Mouse (Mus musculus) heart, adult 2 months (tissue): ENCODE measurements around the gene Ap1g1. TPM values are rescaled to one million over a fixed set of nuclear protein-coding genes. Genes with fewer than 3 reads are reported as not detected.
A peak's percentile ranks its signal among the peaks of the same experiment; 100 is the strongest.

Source experiments
- DNase-seq, 2 experiments: peaks; one replicate each; pipeline ENCODE4 v3.0.0; 2021
- H3K27ac ChIP-seq: fragments of 200-600 bp; 2 replicates; pipeline ENCODE4 v1.8.1; 2022
- H3K27me3 ChIP-seq: fragments of 200-500 bp; 2 replicates; pipeline ENCODE4 v1.6.1; 2012; ENCODE audit warnings: mild to moderate bottlenecking, low read length, inconsistent platforms, mixed read lengths; ENCODE audit not compliant: control insufficient read depth, insufficient read depth
- H3K36me3 ChIP-seq: fragments of 200-500 bp; 2 replicates; pipeline ENCODE4 v1.6.1; 2012; ENCODE audit warnings: low read length, inconsistent platforms; ENCODE audit not compliant: control insufficient read depth, insufficient read depth
- H3K4me1 ChIP-seq: fragments of 200-500 bp; 2 replicates; pipeline ENCODE4 v1.6.1; 2011; ENCODE audit warnings: low read length; ENCODE audit not compliant: control insufficient read depth, insufficient read depth
- H3K4me3 ChIP-seq: fragments of 200-600 bp; 2 replicates; pipeline ENCODE4 v1.8.1; 2022
- H3K79me2 ChIP-seq: fragments of 200-500 bp; replicated peaks from 2 replicates; pipeline ENCODE4 v1.6.1; 2012; ENCODE audit warnings: mild to moderate bottlenecking, inconsistent platforms, low read length, moderate library complexity, mixed read lengths; ENCODE audit not compliant: control insufficient read depth, insufficient read depth
- H3K9ac ChIP-seq: fragments of 200-500 bp; 2 replicates; pipeline ENCODE4 v1.6.1; 2012; ENCODE audit warnings: low read depth, mild to moderate bottlenecking, control low read depth, inconsistent platforms, low read length, mixed read lengths
- CTCF ChIP-seq: fragments of 200-600 bp; IDR thresholded peaks from 2 replicates; pipeline ENCODE4 v1.8.1; 2022; ENCODE audit warnings: antibody characterized with exemption, mild to moderate bottlenecking, moderate library complexity
- EP300 ChIP-seq: fragments of 200-500 bp; IDR thresholded peaks from 2 replicates; pipeline ENCODE4 v1.6.1; 2011; ENCODE audit warnings: low read depth, low read length, control low read depth; ENCODE audit not compliant: insufficient read depth
- POLR2A ChIP-seq: fragments of 200-500 bp; IDR thresholded peaks from 2 replicates; pipeline ENCODE4 v1.6.1; 2011; ENCODE audit warnings: mild to moderate bottlenecking, low read depth, low read length, control low read depth; ENCODE audit not compliant: insufficient read depth
- WGBS: fragments of 180-500 bp; shearing (Covaris S2); methylation state at CpG from one replicate; pipeline ENCODE4 v1.1.7; 2018; 5-methylcytosine and 5-hydroxymethylcytosine counted together
- intact Hi-C: fragments of 180-260 bp; cut with DNase I; formaldehyde crosslinking; loops from one replicate; pipeline ENCODE4 v1.15.1; 2025
- long read RNA-seq: library from polyadenylated mRNA; stranded (forward); transcript quantifications from one replicate; pipeline ENCODE4 v2.0.0, GENCODE M21; 2021
- polyA plus RNA-seq: library from polyadenylated mRNA; depleted of rRNA; stranded (reverse); fragments of >200 nt; gene quantifications from 2 replicates; pipeline ENCODE4 v1.2.3, GENCODE M21; 2012; rRNA removed
- total RNA-seq, 2 experiments: library from RNA; stranded (reverse); gene quantifications; 2 replicates each; pipeline ENCODE4 v1.2.3; 2021

Gene Ap1g1
- 10 to 100 TPM; 38.3 to 39.0 TPM for total RNA-seq
- 20.4 and 39.3 TPM in 2 replicates for polyA plus RNA-seq
- long read RNA-seq, transcript Ap1g1-206 (1 exons, 1,096 nt): minor isoform, 6 of 32 reads
- long read RNA-seq, transcript Ap1g1-201 (23 exons, 3,692 nt): major isoform, 15 of 32 reads
- long read RNA-seq, partial matches to known transcripts: 0 of 32 reads
- long read RNA-seq, other reads (novel, unspliced or antisense): 10 of 32 reads

DNA sequence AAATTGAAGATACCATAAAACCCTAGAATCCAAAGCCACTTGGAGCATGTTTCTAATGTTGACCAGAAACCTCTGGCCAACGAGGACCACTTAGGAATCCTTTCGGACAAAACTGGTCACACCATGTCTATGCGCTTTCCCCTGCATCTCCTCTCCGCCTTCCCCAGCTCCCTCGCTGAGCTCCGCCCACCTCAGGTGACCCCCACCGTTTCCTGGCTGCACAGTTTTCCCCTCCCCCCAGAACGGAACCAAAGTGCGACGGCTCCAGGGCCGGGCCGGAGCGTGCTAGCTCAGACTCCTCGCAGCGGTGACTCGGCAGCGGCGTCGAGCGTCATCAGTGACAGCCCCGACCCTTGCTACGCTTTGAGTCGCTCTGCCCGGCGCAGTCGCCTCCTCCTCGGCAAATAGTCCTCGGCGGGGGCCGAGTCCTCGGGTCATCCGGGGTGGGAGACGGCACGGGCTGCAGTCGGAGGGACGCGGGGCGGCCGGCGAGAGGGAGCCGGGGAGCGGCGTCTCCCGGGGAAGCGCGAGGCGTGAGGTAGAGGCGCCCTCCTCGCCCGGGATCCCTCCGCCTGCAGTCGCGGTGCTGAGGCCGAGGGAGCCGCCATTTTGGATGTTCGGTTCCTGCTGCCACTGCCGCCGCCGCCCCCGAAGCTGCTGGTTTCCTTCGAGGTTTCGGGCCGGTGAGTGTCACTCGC lies at the start of gene Ap1g1:
Gene Ap1g1, plus strand, starts transcription at position 275 of the 698 bp plus-strand sequence.
- under 1% methylated on average over 63 of the region's 64 CpGs for WGBS
- TF ChIP-seq CTCF (no peak), EP300 (peak; percentile 72), POLR2A (peak; percentile 62)
- peaks cover 2% of the 10 kb centered on the region for H3K79me2 ChIP-seq
- H3K4me1 ChIP-seq: peaks cover 6% of the 10 kb centered on the region
- intact Hi-C loops: loop anchor here (1.0 to 5.0 kb wide), 3 partner anchors 85 to 211 kb away; partner anchors contain the start of genes Dhx38, Ist1, Phlpp2 and Txnl4b
- H3K9ac ChIP-seq: peak within 1 kb of the TSS; percentile 97
- H3K36me3 ChIP-seq: peaks cover 11% of the 10 kb centered on the region; the same call in 1 of the 2 replicates
- no peaks in the 10 kb centered on the region for H3K27me3 ChIP-seq
- peak; percentile 94 to 97 for DNase-seq
- H3K4me3 ChIP-seq: peak within 1 kb of the TSS; percentile 90
- peak within 1 kb of the TSS; percentile 99 for H3K27ac ChIP-seq

DNA sequence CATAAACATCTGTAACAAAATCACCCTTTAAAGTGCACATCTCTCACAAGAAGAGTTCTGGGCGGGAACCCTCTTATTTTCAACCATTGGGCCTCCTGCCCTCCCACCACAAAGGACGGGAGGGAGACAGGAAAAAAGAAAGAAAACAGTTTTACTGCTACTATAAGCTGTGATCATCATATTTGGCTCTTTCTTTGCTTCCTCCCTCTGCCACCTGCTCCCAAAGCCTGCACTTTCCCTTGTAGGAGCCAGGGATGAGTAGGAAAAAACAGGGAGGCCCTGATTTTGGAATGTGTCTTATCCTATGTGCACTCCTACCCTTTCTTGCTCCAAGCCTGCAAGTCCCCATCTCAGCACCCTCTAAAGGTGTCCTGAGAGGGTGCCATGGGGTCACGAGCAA lies 47.3 kb upstream of the Ap1g1 start:
- Histone ChIP-seq H3K27ac (no peak overlapping the region), H3K9ac (no peak overlapping the region), H3K36me3 (no peaks in the 10 kb centered on the region), H3K27me3 (no peaks in the 10 kb centered on the region), H3K79me2 (no peaks in the 10 kb centered on the region), H3K4me1 (no peaks in the 10 kb centered on the region), H3K4me3 (no peak overlapping the region)
- intact Hi-C loops: no loop called here
- 83% methylated on average over 3 of the region's 3 CpGs for WGBS
- TF ChIP-seq POLR2A: no peak
- TF ChIP-seq EP300: no peak
- no peak for DNase-seq

DNA sequence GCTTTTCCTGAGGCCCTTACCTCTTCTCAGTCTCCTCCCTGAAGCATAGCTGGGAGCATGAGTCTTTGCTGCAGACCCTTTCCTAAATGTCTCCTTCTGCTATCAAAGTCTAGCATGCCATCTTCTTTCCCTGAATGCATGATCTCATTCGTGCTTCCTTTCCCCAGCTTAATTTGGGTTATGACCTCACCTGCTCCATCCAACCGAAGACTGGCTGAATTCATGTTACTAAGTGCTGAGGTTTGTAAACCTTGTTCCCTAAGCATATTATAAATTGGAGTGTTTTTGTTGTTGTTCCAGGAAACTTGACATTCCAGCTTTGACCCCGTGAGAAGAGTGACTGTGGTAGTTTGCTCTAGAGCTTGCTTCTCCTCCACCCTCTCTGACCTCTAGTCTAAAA lies 44.3 kb upstream of the Ap1g1 start:
- intact Hi-C loops: no loop called here
- no peaks in the 10 kb centered on the region for H3K4me1 ChIP-seq
- no peak for DNase-seq
- H3K4me3 ChIP-seq: no peak overlapping the region
- H3K27ac ChIP-seq: no peak overlapping the region
- no peaks in the 10 kb centered on the region for H3K27me3 ChIP-seq
- no peak overlapping the region for H3K9ac ChIP-seq
- TF ChIP-seq EP300 (no peak), POLR2A (no peak), CTCF (no peak)
- no peaks in the 10 kb centered on the region; the same call in 1 of the 2 replicates for H3K79me2 ChIP-seq
- H3K36me3 ChIP-seq: no peaks in the 10 kb centered on the region
- WGBS: 28% methylated on average over 3 of the region's 3 CpGs

DNA sequence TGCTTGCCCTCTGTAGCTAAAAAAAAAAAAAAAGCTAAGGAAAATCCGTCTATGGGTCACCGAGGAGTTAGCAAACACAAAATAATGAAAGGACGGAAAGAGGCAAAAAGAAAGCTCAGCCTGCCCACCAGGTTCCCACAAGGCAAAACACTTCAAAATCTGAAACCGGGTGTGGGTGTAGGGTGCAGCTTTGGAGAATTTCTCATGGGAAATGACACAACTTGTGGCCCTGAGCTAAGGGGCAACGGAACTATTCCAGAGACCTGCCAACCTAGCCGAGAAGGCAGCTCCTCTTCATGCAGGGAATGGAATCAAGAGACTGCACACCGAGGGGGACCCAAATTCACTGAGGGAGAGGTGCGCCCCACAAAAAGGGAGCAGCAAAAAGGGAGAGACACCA lies 41.5 kb upstream of the Ap1g1 start:
- Histone ChIP-seq H3K4me1 (no peaks in the 10 kb centered on the region), H3K9ac (peak overlapping the region; percentile 96), H3K27ac (peak overlapping the region; percentile 80), H3K79me2 (no peaks in the 10 kb centered on the region; the same call in 1 of the 2 replicates), H3K27me3 (no peaks in the 10 kb centered on the region), H3K4me3 (peak overlapping the region; percentile 68), H3K36me3 (no peaks in the 10 kb centered on the region)
- no peak for TF ChIP-seq POLR2A
- TF ChIP-seq CTCF: no peak
- no peak for TF ChIP-seq EP300
- WGBS: 4% methylated on average over 8 of the region's 8 CpGs
- DNase-seq: peak in 1 of 2 experiments; percentile 20
- intact Hi-C loops: no loop called here

DNA sequence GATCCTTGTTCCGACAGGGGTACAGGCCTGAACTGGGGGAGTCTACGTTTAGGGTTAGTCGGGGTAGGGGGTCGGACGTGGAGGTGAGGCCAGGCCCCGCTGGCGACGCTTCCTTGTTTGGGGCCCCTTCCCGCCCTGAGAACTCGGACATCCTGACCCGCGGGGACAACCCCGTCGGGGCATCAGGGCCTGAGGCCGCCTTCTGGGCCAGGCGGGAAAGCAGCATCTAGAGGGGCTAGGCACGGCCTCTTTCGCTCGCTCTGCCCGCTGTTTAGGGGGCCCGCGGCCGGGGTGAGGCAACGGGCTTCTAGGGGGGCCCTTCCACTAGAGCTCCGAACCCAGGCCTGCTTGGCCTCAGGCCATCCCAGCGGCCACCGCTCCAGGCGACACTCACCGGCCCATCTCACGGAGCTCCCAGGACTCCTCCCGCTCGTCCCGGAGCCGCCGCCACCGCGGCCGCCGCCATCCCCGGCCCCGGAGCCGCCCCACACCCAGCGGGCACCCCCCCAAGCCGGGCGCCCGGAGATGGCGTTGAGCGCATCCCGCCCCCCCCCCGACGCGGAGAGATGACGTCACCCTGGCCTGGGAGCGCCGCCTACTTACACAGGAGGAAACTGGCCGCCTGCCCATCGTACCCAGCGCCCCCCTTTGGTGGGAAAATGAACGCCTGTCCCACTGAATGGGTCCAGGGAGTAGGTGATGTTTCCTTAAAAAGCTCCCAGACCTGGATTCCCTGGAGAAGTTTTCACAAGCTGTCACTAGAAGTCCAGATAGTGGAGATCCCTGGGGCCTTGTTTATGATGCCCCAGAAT lies 40.9 kb upstream of the Ap1g1 start, which contains the start of gene Atxn1l:
Gene Atxn1l, minus strand, starts transcription at position 503 of the 812 bp plus-strand sequence.
- H3K4me3 ChIP-seq: peak within 1 kb of the TSS; percentile 68
- intact Hi-C loops: no loop called here

More for the DNA sequence above, 40.9 kb upstream of the Ap1g1 start, which contains the start of gene Atxn1l:
- Histone ChIP-seq H3K4me1 (no peaks in the 10 kb centered on the region), H3K27ac (peak within 1 kb of the TSS; percentile 80), H3K79me2 (no peaks in the 10 kb centered on the region; the same call in 1 of the 2 replicates), H3K36me3 (no peaks in the 10 kb centered on the region), H3K9ac (peak within 1 kb of the TSS; percentile 96), H3K27me3 (no peaks in the 10 kb centered on the region)
- under 1% methylated on average over 56 of the region's 59 CpGs for WGBS
- DNase-seq: peak; percentile 84 to 88
- peak; percentile 66 for TF ChIP-seq CTCF
- TF ChIP-seq EP300: no peak
